Mouse (Mus musculus): ENCODE measurements at regions not wholly inside any gene's neighbourhood (a gene's known extent, or its start where the extent isn't known, plus 50 kb on each side); places are given as distances from the start of the nearest gene placed in this dataset.

- peak; percentile 56 for DNase-seq
Observed at GRCm38 (mm10) chr14:32735356-32735755, 50.3 kb upstream of the 3425401B19Rik start.

Data from heart, postnatal 4 days (tissue).